Mouse (Mus musculus): ENCODE measurements around the gene Cacna1g. TPM values are rescaled to one million over a fixed set of nuclear protein-coding genes. Genes with fewer than 3 reads are reported as not detected.

Cacna1g gene
- polyA plus RNA-seq, 2 experiments from 2014 or later, result not detected

Other genes starting within 250 kb of the Cacna1g start
- gene Wfikkn2, start 228.2 kb downstream of the Cacna1g start, polyA plus RNA-seq (2017; shearing (Covaris generic)), result 1 to 10 TPM in 1 of 2 experiments, under 1 TPM in 1; 0.65 to 1.0 TPM
- gene Gm21885, start 192.3 kb downstream of the Cacna1g start, polyA plus RNA-seq (2017; shearing (Covaris generic)), result 1 to 10 TPM in 1 of 2 experiments, not detected in 1; 2.6 TPM
- gene Luc7l3, start 152.2 kb downstream of the Cacna1g start, polyA plus RNA-seq (2017; shearing (Covaris generic)), result 100 to 1,000 TPM; 144 to 155 TPM
- 10 to 100 TPM; 11.8 to 13.2 TPM for gene Ankrd40, start 146.2 kb downstream of the Cacna1g start, polyA plus RNA-seq (2017; shearing (Covaris generic))
- under 1 TPM; 0.45 to 0.79 TPM for gene Abcc3, start 81.2 kb downstream of the Cacna1g start, polyA plus RNA-seq (2017; shearing (Covaris generic))
- not detected for gene Spata20, start 12.0 kb upstream of the Cacna1g start, polyA plus RNA-seq (2017; shearing (Covaris generic))
- gene Epn3, start 25.8 kb upstream of the Cacna1g start, polyA plus RNA-seq (2017; shearing (Covaris generic)), result not detected
- not detected for gene Mycbpap, start 47.5 kb upstream of the Cacna1g start, polyA plus RNA-seq (2017; shearing (Covaris generic))
- 1 to 10 TPM in 1 of 2 experiments, under 1 TPM in 1; 0.90 to 1.4 TPM for gene Rsad1, start 75.1 kb upstream of the Cacna1g start, polyA plus RNA-seq (2017; shearing (Covaris generic))
- gene Chad, start 90.8 kb upstream of the Cacna1g start, polyA plus RNA-seq (2017; shearing (Covaris generic)), result under 1 TPM in 1 of 2 experiments, not detected in 1; 0.38 TPM
- gene Acsf2, start 127.7 kb upstream of the Cacna1g start, polyA plus RNA-seq (2017; shearing (Covaris generic)), result 1 to 10 TPM; 1.9 to 2.3 TPM
- 10 to 100 TPM in 1 of 2 experiments, 1 to 10 TPM in 1; 9.9 to 12.9 TPM for gene Lrrc59, start 155.6 kb upstream of the Cacna1g start, polyA plus RNA-seq (2017; shearing (Covaris generic))
- 10 to 100 TPM; 75.2 to 93.7 TPM for gene Mrpl27, start 179.6 kb upstream of the Cacna1g start, polyA plus RNA-seq (2017; shearing (Covaris generic))
- 1 to 10 TPM; 2.6 to 4.4 TPM for gene Eme1, start 179.8 kb upstream of the Cacna1g start, polyA plus RNA-seq (2017; shearing (Covaris generic))
- 1 to 10 TPM; 5.6 to 6.0 TPM for gene Xylt2, start 203.3 kb upstream of the Cacna1g start, polyA plus RNA-seq (2017; shearing (Covaris generic))
- not detected for gene Gm11541, start 230.3 kb upstream of the Cacna1g start, polyA plus RNA-seq (2017; shearing (Covaris generic))

Measured in activated CD4-positive, CD25-positive, alpha-beta regulatory T cell, adult 4 months (primary cell).